Mouse (Mus musculus): Measurements from ENCODE around the gene Mbd3l2.

DNA sequence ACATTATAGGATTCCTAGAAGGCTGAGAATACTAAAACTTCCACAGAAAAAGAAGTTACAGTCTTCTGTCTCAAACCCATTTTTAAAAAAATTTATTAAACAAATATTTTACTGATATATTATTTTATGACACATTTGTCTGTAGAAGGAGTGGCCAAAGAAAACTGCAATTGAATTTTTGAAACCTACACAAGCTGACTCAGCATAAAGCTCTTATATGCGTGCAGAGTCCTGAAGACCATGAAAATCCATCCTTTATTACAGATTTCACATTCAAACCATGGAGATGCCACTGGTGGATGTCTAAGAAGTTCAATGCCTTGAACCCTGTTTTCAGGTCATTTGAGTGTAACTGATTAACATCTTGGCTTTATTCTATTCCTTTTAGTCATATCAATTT lies 30.8 kb upstream of the Mbd3l2 start:
- TF ChIP-seq CTCF (IDR thresholded peaks at IDR 0.05; ENCODE audit: extremely low read depth, insufficient read depth, insufficient read length, insufficient replicate concordance) = no peak
- no peak for TF ChIP-seq POLR2A (IDR thresholded peaks at IDR 0.05; ENCODE audit: low read depth, low read length)
